8 mouse cellular contexts compared by ENCODE assay signal in genomic region chr13:117235530-117236212, GRCm38 (mm10). TPM values are rescaled to one million over a fixed set of nuclear protein-coding genes. Genes with fewer than 3 reads are reported as not detected.
A peak's percentile ranks its signal among the peaks of the same experiment; 100 is the strongest.
DNase-seq lines count a peak whose midpoint lies in the region; ATAC-seq lines count a peak whose summit lies in the region.

No protein-coding gene starts in this region.

- no peaks in the 10 kb centered on the region for H3K9me3 ChIP-seq in hindbrain, embryonic 10.5 days
- no peaks in the 10 kb centered on the region for H3K9me3 ChIP-seq in limb, embryonic 15.5 days
- H3K9me3 ChIP-seq in midbrain, embryonic 15.5 days, result no peaks in the 10 kb centered on the region

- no peak overlapping the region for H3K4me3 ChIP-seq in hindbrain, embryonic 10.5 days
- H3K4me3 ChIP-seq in limb, embryonic 15.5 days, result no peak overlapping the region
- H3K4me3 ChIP-seq in midbrain, embryonic 15.5 days, result no peak overlapping the region

- peak; percentile 48 for DNase-seq in urinary bladder, postnatal 14 days (ENCODE audit: low spot score)
- DNase-seq in urinary bladder, postnatal 10 days (ENCODE audit: low spot score), result no peak
- peak; percentile 79 for DNase-seq in embryo, embryonic 10.5 days (ENCODE audit: low spot score)
- peak; percentile 79 for DNase-seq in hindbrain, embryonic 10.5 days (ENCODE audit: low spot score)
- no peak for DNase-seq in right cerebral cortex, postnatal 4 days
- no peak for DNase-seq in spleen, postnatal 14 days (ENCODE audit: low spot score in 2 of 2)

- WGBS in hindbrain, embryonic 10.5 days, result 60% methylated on average over 11 of the region's 11 CpGs
- WGBS in limb, embryonic 15.5 days, result 38% methylated on average over 11 of the region's 11 CpGs
- 44% methylated on average over 11 of the region's 11 CpGs for WGBS in midbrain, embryonic 15.5 days

- H3K27me3 ChIP-seq in hindbrain, embryonic 10.5 days (ENCODE audit: insufficient read depth, poor library complexity, severe bottlenecking), result no peaks in the 10 kb centered on the region
- H3K27me3 ChIP-seq in limb, embryonic 15.5 days, result no peaks in the 10 kb centered on the region
- no peaks in the 10 kb centered on the region for H3K27me3 ChIP-seq in midbrain, embryonic 15.5 days (replicated peaks)

- H3K4me2 ChIP-seq in limb, embryonic 15.5 days, result no peak overlapping the region
- no peak overlapping the region for H3K4me2 ChIP-seq in midbrain, embryonic 15.5 days

- H3K36me3 ChIP-seq in hindbrain, embryonic 10.5 days, result peaks cover 6% of the 10 kb centered on the region; the same call in 1 of the 2 replicates
- no peaks in the 10 kb centered on the region for H3K36me3 ChIP-seq in limb, embryonic 15.5 days
- H3K36me3 ChIP-seq in midbrain, embryonic 15.5 days (replicated peaks), result no peaks in the 10 kb centered on the region

- 0 out of 2 replicates have a peak, but pooled peaks have one; percentile 49 for ATAC-seq in limb, embryonic 15.5 days (ENCODE audit: insufficient number of reproducible peaks, low FRiP score, low TSS enrichment, low read depth)
- ATAC-seq in midbrain, embryonic 15.5 days (replicated peaks), result peak; percentile 80

- H3K27ac ChIP-seq in hindbrain, embryonic 10.5 days, result peak overlapping the region; percentile 78
- H3K27ac ChIP-seq in limb, embryonic 15.5 days, result no peak overlapping the region
- H3K27ac ChIP-seq in midbrain, embryonic 15.5 days, result no peak overlapping the region

- H3K4me1 ChIP-seq in hindbrain, embryonic 10.5 days (replicated peaks), result peaks cover 18% of the 10 kb centered on the region
- peaks cover 7% of the 10 kb centered on the region; the same call in 1 of the 2 replicates for H3K4me1 ChIP-seq in limb, embryonic 15.5 days
- peaks cover 8% of the 10 kb centered on the region for H3K4me1 ChIP-seq in midbrain, embryonic 15.5 days

- no peak overlapping the region for H3K9ac ChIP-seq in limb, embryonic 15.5 days
- no peak overlapping the region for H3K9ac ChIP-seq in midbrain, embryonic 15.5 days

RNA-seq across cellular contexts. Expression of gene Gm17509, which starts 14.8 kb away (rescaled TPM):
- 0.91 and 0.93 TPM in 2 replicates for polyA plus RNA-seq in hindbrain, embryonic 10.5 days (2016; fragmentation: Nextera tagmentation; extraction: Ambion mirVana)
- polyA plus RNA-seq in limb, embryonic 15.5 days (2015; fragmentation: Nextera tagmentation; extraction: Ambion mirVana), result 0.09 TPM in 1 of 2 replicates, not detected in the other
- 0.46 and 0.51 TPM in 2 replicates for polyA plus RNA-seq in midbrain, embryonic 15.5 days (2015; fragmentation: Nextera tagmentation; extraction: Ambion mirVana)

RNA-seq across cellular contexts. Expression of gene Emb, which starts 27.3 kb away (rescaled TPM):
- 28.3 and 48.0 TPM in 2 replicates for polyA plus RNA-seq in hindbrain, embryonic 10.5 days (2016; fragmentation: Nextera tagmentation; extraction: Ambion mirVana)
- polyA plus RNA-seq in limb, embryonic 15.5 days (2015; fragmentation: Nextera tagmentation; extraction: Ambion mirVana), result 23.0 and 23.3 TPM in 2 replicates
- 12.2 and 12.5 TPM in 2 replicates for polyA plus RNA-seq in midbrain, embryonic 15.5 days (2015; fragmentation: Nextera tagmentation; extraction: Ambion mirVana)

Comparison
In these comparisons a context has a peak if more than half of its experiments do, and no peak if none do; other contexts are left out.
1. DNase-seq: peak in urinary bladder, postnatal 14 days (single experiment), embryo, embryonic 10.5 days (single experiment) and hindbrain, embryonic 10.5 days (single experiment); none in urinary bladder, postnatal 10 days (single experiment), right cerebral cortex, postnatal 4 days (single experiment) and spleen, postnatal 14 days (0 of 2).